Mouse (Mus musculus) liver (tissue): ENCODE data around the gene Rbm6.

Experiments used
- DNase-seq: peaks from one replicate; pipeline ENCODE4 v3.0.0-alpha.2; 2020; ENCODE audit warnings: mixed read lengths

Gene Rbm6

DNA sequence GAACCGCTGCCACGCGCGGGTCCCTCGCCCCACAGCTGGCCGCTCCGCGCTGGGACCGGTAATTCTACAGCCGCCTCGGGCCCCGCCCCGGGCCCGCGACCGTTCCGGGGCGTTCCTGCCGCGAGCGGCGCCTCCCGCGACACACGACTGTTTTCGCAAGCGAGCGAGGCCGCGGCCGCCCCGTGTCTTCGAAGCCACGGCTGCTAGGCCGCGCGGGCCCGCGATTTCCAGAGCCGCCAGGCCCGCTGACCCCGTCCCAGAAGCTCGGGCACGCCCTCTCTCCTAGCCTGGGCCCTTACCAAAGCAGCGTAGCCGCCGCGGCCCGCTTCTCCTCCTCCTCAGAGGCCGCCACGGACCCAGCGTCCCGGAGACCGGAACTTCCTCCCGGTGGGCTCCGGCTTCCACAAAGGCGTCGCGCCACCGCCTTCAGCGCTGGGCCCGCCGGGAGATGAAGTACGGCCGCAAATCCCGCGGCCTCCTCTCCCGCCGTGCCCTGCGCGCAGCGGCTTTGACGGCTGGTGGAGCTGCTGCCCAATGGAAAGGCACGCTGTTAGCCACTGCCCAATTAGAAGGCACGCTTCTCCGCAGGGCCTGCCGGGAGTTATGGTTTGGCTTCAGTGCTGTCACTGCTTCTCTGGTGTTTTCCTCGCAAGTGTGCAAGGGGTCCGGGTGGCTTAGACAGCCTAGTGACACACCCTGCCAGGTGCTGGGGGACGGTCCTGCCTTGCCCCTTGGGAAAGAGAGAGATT, 513 bp downstream of the Rbm6 start:
- DNase-seq, result peak; percentile 95

DNA sequence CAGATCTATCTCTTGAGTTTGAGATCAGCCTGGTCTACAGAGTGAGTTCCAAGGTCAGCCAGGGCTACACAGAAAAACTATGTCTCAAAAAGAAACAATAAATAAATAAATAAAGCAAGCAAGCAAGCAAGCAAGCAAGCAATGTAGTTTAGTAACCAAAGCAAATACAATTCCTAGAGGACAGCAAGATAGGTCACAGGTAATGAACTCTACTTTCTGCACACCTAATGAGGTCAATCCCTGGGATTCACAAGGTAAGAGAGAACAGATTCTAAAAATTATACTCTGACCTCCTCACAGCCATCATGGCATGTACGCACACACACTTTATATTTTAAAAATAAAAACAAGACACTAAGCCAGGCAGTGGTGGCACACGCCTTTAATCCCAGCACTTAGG, 7.0 kb downstream of the Rbm6 start:
- no peak for DNase-seq

GRCm38 (mm10) chr9:107864493-107864892, 8.5 kb downstream of the Rbm6 start:
- no peak for DNase-seq

- no peak for DNase-seq
Measured at GRCm38 (mm10) chr9:107858343-107858742, 14.7 kb downstream of the Rbm6 start.

- no peak for DNase-seq
Measured at GRCm38 (mm10) chr9:107848922-107849321, 24.1 kb downstream of the Rbm6 start.

DNA sequence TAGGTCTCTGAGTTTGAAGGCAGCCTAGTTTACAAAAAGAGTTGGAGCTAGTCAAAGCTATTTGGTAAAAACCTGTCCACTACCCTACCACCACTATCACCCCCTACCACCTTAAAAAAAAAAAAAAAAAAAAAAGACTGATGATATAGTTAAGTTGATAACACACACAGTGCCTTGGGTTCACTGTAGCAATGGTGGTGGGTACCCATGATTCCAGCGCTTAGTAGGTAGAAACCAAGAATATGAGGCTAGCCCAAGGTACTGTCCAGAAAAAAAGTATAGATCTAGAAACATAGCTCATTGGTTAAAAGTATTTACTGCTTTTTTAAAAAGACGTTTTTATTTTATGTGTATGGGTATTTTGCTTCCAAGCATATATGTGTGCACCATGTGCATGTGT, 30.3 kb downstream of the Rbm6 start:
- no peak for DNase-seq

- DNase-seq, result no peak
Measured at GRCm38 (mm10) chr9:107838869-107839268, 34.2 kb downstream of the Rbm6 start.

DNA sequence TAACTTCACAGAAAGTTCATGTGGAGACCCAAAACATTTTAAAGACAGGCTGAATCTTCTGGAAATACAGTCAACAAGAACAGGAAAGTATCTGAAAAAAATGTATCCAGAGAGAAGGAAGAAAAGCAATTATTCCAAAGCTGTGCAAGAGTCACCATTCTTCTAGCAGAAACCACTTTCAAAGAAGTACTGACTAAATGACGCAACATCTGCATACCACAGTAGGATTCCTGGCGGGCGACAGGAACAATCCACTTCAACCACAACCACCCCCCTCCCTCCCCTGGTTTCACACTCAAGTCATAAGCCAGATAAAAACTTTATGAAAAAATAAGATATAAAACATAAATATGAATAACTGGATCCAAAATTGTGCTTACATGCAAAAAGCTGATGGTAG, 39.2 kb downstream of the Rbm6 start:
- no peak for DNase-seq

DNA sequence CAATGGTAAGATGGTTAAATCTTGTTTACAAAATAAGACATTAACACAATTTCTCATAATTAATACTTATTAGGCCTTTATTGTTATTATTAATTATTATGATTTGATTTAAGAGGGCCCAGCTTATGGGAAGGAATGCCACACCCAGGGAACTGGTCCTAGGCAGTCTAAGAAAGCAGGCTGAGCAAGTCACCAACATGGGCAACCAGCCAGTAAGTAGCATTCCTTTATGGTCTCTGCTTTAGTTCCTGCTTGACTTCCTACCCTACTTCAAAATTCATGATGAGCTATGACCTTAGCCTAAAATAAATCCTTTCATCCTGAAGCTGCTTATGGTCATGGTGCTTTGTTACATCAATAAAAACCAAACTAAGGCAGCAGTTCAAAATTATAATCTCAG, 41.3 kb downstream of the Rbm6 start:
- no peak for DNase-seq

DNA sequence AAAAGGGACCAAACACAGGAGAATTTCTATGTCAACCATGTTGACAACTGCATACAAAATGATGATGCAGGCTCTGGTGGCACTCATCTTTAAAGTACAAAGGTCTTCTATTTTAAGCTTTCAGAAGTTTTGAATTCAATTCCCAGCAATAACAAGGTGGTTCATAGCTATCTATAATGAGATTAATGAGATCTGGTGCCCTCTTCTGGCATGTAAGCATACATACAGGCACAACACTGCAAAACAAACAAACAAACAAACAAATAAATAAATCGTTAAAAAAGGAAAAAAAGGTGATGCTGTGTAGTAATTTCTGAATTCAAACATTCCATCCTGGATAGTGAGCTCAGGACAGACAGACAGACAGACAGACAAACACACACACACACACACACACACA, 60.9 kb downstream of the Rbm6 start:
- no peak for DNase-seq

DNA sequence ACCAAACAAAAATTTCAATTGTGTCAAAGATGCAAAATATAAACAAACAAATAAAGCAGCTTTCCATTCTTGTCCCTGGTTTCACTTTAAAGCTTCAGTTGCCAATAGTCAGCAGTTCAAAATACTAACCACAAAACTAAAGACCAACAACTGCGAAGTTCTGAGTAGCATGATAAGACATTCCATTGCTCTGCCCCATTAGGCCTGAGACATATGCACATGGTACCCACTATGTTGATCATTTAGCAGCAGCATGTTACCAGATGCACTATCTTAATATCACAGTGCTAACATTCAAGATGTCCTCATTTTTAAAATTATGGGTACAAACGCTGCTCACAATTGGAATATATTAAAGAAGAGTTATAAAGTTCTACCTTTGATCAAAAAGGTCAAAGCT, 62.1 kb downstream of the Rbm6 start:
- no peak for DNase-seq

DNA sequence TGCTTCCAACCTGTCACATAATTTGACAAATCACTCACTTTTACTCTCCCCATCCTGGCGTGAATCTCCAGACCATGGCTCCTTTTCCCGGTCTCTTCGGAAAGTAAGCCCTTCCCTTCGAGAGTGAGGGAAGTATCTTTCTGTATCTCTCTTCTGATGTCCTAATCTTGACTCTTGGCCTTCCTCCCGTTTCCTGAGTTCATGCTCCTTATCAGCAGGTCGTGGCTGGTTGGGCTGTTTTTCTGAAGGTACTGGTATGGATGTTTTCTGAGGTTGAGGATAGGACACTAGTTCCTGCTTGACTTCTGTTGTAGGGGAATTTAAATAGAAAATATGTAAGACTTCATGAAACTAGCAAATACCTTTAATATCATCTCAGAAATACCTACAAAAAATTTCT, 81.3 kb downstream of the Rbm6 start:
- DNase-seq, result no peak

GRCm38 (mm10) chr9:107782536-107783203, 90.4 kb downstream of the Rbm6 start:
- DNase-seq, result no peak

- DNase-seq, result no peak
Measured at GRCm38 (mm10) chr9:107776809-107777208, 96.2 kb downstream of the Rbm6 start.

DNA sequence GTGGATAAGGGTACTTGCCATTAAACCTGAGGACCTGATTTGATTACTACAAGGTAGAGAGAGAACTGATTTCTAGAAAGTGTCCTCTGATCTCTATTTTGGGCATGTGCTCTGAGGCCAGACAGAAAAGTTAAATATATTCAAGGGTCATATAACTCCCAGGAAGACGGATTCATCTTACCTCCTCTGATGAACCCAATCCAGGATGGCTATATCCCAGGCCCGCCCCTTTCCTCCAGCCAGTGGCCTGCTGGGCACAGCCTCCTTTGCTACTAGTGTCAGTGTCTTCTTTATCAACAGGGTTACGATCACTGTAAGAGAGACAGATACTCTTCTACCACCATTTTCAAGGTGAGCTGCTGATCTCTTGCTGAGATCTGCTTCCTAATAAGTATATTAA, 98.6 kb downstream of the Rbm6 start:
- no peak for DNase-seq

DNA sequence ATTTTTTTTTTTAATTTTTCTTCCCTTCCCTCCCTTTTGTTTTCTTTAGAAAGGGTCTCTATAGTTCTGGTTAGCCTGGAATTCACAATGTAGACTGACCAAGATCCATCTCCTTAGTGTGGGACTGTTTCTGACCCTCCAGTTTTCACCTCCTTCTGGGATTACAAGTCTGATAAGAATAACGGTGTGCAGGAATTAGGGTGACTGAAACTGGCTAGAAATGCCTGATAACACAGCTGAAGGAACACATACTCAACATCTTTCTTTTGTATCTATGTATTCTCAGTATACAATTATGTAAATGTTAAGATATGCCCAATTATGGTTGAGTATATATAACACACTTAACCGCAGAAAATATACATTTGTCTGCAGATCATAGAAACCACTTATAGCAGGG, 101.3 kb downstream of the Rbm6 start:
- no peak for DNase-seq

DNA sequence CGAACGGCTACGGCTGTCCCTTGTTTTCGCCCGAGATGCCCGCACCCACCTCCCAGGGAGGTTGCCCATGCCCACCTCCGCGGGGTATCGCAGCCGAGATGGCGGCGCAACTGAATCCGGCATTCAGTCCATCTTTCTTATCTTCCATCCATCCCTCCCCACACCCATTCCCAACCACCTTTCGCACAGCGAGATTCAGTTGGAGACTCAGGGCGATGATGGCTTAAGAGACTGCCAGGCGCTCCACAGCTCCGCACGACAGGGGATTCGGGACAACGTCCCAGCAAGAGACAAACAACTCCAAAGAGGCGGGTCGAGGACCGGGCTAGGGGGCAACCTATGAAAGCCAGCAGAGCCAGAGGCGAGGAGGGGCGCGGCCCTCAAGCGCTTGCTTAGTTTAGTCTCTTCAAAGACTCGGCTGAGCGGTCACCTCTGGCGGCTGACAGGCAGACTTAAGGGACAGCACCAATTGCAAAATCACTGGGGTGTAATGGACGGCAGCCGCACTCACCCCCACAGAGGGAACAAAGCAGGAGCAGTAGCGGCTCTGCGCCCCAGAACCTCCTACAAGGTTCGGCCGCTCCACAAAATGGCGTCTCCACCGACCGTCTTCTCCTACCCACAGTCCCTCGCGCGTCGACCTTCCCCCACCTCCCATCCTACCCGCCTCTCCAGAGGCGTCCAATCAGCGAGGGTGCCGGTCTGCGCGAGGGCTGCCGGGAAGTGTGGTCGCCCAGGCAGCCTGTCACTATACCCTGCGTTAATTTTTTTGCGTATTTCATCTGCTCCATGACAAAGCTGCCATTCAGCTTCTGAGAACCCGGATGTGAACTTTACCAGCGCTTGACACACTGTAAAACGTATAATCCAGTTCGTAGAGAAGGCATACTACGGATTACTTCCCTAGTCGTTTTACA, 102.4 kb downstream of the Rbm6 start, which contains the start of gene Rbm5:
Gene Rbm5 (minus strand): TSS at position 623 of the 917 bp plus-strand sequence.
- DNase-seq, result peak; percentile 96

GRCm38 (mm10) chr9:107770037-107770373, 103.0 kb downstream of the Rbm6 start:
- no peak for DNase-seq

DNA sequence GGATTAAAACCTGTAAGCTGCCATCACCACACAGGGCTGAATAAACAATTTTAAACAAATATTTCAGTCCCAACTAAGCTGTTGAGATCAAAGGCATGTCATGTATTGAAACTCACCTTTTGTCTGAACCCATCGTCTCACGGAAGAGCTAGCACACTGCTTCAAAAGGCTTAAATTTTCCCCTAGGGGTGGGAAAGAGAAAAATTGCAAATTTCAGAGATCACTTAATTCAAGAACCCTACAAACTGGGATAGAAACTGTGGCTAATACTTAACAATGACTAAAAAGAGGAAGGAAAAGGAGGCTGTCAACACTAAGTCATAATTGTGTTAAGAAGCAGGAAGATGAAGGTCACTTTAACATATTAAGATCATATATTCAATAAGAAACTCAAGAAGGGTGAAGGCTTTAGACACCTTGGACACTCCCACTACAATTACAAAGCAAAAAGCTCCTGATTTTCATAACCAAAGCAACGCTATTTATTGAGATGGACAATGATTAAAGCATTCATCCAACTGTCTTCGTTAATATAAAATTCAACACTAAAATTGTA, 103.5 kb downstream of the Rbm6 start:
- DNase-seq, result no peak

DNA sequence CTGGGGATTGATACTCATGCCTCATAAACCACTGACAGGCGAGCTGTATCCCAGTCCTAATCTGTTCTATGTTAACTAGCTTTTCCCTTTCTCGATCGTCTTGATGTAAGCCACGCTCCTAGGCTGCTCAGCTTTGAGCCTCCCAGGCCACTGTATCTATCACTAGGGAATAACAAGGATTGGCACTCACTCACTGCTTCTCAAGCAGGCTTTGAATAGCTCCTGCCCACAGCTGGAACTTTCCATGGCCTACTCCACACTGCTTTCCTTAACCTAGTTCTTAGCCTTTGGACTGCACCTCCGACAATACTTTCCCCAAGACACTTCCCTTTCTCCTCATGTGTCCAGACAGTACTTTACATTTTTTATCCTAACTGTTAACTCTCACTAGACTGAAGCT, 104.2 kb downstream of the Rbm6 start:
- DNase-seq, result no peak

GRCm38 (mm10) chr9:107759593-107759992, 113.4 kb downstream of the Rbm6 start:
- DNase-seq, result no peak

- DNase-seq, result no peak
Measured at GRCm38 (mm10) chr9:107750378-107750777, 122.7 kb downstream of the Rbm6 start.

- DNase-seq, result peak; percentile 47
Measured at GRCm38 (mm10) chr9:107748063-107748462, 125.0 kb downstream of the Rbm6 start.
